Mouse (Mus musculus) MEL (cell line): ENCODE measurements around the gene Ccl4. TPM values are rescaled to one million over a fixed set of nuclear protein-coding genes. Genes with fewer than 3 reads are reported as not detected.
A peak's percentile ranks its signal among the peaks of the same experiment; 100 is the strongest.

ENCODE experiments used
- DNase-seq: peaks from one replicate; pipeline ENCODE4 v3.0.0; 2011; ENCODE audit warnings: low read depth, low spot score
- H3K27ac ChIP-seq: 2 replicates; pipeline ENCODE4 v1.5.1; 2012; ENCODE audit warnings: low read depth, mild to moderate bottlenecking, control low read depth, low read length, moderate library complexity; ENCODE audit not compliant: control insufficient read depth
- H3K27me3 ChIP-seq, 2 experiments: fragments of 150-350 bp in 1 of 2; sonication (generic) in 1 of 2; 2 replicates each; pipeline ENCODE4 v1.6.1; 2012; ENCODE audit warnings: low read length in 2 of 2, mild to moderate bottlenecking in 2 of 2, improper control_type of control experiment in 1 of 2, moderate library complexity in 1 of 2; ENCODE audit not compliant: insufficient read depth in 2 of 2, control insufficient read depth in 1 of 2
- H3K36me3 ChIP-seq, 2 experiments: 2 replicates each; pipeline ENCODE4 v1.6.1; 2012 to 2014; ENCODE audit warnings: low read length in 2 of 2, improper control_type of control experiment in 1 of 2, inconsistent platforms in 1 of 2, mild to moderate bottlenecking in 1 of 2; ENCODE audit not compliant: insufficient read depth in 2 of 2, control insufficient read depth in 1 of 2
- H3K4me1 ChIP-seq, 2 experiments: fragments of 150-350 bp in 1 of 2; sonication (generic) in 1 of 2; 2 replicates each; pipeline ENCODE4 v1.6.1; 2012; ENCODE audit warnings: low read length in 2 of 2, improper control_type of control experiment in 1 of 2, mild to moderate bottlenecking in 1 of 2; ENCODE audit not compliant: insufficient read depth in 2 of 2, control insufficient read depth in 1 of 2
- H3K4me3 ChIP-seq, 2 experiments: fragments of 150-350 bp in 1 of 2; sonication (generic) in 1 of 2; 2 replicates each; pipeline ENCODE4 v1.5.1; 2012; ENCODE audit warnings: low read depth in 2 of 2, low read length in 2 of 2, mild to moderate bottlenecking in 2 of 2, moderate library complexity in 2 of 2, control low read depth in 1 of 2, improper control_type of control experiment in 1 of 2; ENCODE audit not compliant: control insufficient read depth in 1 of 2, insufficient read depth in 1 of 2
- H3K79me2 ChIP-seq: 2 replicates; pipeline ENCODE4 v1.6.1; 2012; ENCODE audit warnings: mild to moderate bottlenecking, low read length, moderate library complexity; ENCODE audit not compliant: control insufficient read depth, poor library complexity, insufficient read depth
- H3K9ac ChIP-seq: 2 replicates; pipeline ENCODE4 v1.6.1; 2012; ENCODE audit warnings: low read depth, mild to moderate bottlenecking, control low read depth, low read length, moderate library complexity; ENCODE audit not compliant: control insufficient read depth, poor library complexity, severe bottlenecking
- H3K9me3 ChIP-seq: fragments of 150-350 bp; sonication (generic); replicated peaks from 2 replicates; pipeline ENCODE4 v1.6.1; 2012; ENCODE audit warnings: mild to moderate bottlenecking, low read length, improper control_type of control experiment, moderate library complexity; ENCODE audit not compliant: insufficient read depth
- BHLHE40 ChIP-seq: IDR thresholded peaks from 2 replicates; pipeline ENCODE4 v1.6.1; 2012; ENCODE audit warnings: low read depth, mild to moderate bottlenecking, inconsistent platforms, low read length, improper control_type of control experiment, borderline replicate concordance
- CHD1 ChIP-seq: IDR thresholded peaks from 2 replicates; pipeline ENCODE4 v1.6.1; 2012; ENCODE audit warnings: low read depth, mild to moderate bottlenecking, inconsistent platforms, low read length, improper control_type of control experiment
- CHD2 ChIP-seq: IDR thresholded peaks from 2 replicates; pipeline ENCODE4 v1.6.1; 2011; ENCODE audit warnings: low read length, improper control_type of control experiment
- CTCF ChIP-seq, 3 experiments: IDR thresholded peaks in 2 of 3; conservative IDR thresholded peaks in 1 of 3; 2 replicates each; pipeline ENCODE4 v1.5.1; 2011 to 2012; ENCODE audit warnings: low read length in 3 of 3, low read depth in 2 of 3, mild to moderate bottlenecking in 2 of 3, improper control_type of control experiment in 1 of 3, inconsistent platforms in 1 of 3, mixed read lengths in 1 of 3, moderate library complexity in 1 of 3; ENCODE audit not compliant: control insufficient read depth in 1 of 3, insufficient read depth in 1 of 3, poor library complexity in 1 of 3, severe bottlenecking in 1 of 3
- ELF1 ChIP-seq: IDR thresholded peaks from 2 replicates; pipeline ENCODE4 v1.6.1; 2014; ENCODE audit warnings: low read depth, mild to moderate bottlenecking, inconsistent platforms, low read length, improper control_type of control experiment, moderate library complexity
- EP300 ChIP-seq, 2 experiments: IDR thresholded peaks; 2 replicates each; pipeline ENCODE4 v1.6.1; 2011; ENCODE audit warnings: improper control_type of control experiment in 2 of 2, low read length in 2 of 2, low read depth in 1 of 2, mild to moderate bottlenecking in 1 of 2
- ETS1 ChIP-seq: IDR thresholded peaks from 2 replicates; pipeline ENCODE4 v1.6.1; 2012; ENCODE audit warnings: low read depth, mild to moderate bottlenecking, inconsistent platforms, low read length, improper control_type of control experiment, moderate library complexity
- GABPA ChIP-seq: IDR thresholded peaks from 2 replicates; pipeline ENCODE4 v1.6.1; 2012; ENCODE audit warnings: low read depth, mild to moderate bottlenecking, inconsistent platforms, low read length, improper control_type of control experiment, moderate library complexity
- GATA1 ChIP-seq: IDR thresholded peaks from 2 replicates; pipeline ENCODE4 v1.6.1; 2011; ENCODE audit warnings: low read depth, low read length, improper control_type of control experiment
- HCFC1 ChIP-seq: IDR thresholded peaks from 2 replicates; pipeline ENCODE4 v1.6.1; 2012; ENCODE audit warnings: low read depth, mild to moderate bottlenecking, inconsistent platforms, low read length, improper control_type of control experiment, moderate library complexity
- KAT2A ChIP-seq: conservative IDR thresholded peaks from 2 replicates; pipeline ENCODE4 v1.6.1; 2012; ENCODE audit warnings: low read depth, low read length, improper control_type of control experiment, inconsistent platforms
- MEF2A ChIP-seq: IDR thresholded peaks from 2 replicates; pipeline ENCODE4 v1.6.1; 2014; ENCODE audit warnings: low read depth, mild to moderate bottlenecking, inconsistent platforms, low read length, improper control_type of control experiment; ENCODE audit not compliant: poor library complexity, insufficient replicate concordance, severe bottlenecking; ENCODE audit errors: extremely low read depth
- MYC ChIP-seq: IDR thresholded peaks from 2 replicates; pipeline ENCODE4 v1.6.1; 2011; ENCODE audit warnings: low read depth, mild to moderate bottlenecking, low read length, improper control_type of control experiment, moderate library complexity
- NELFE ChIP-seq: IDR thresholded peaks from 2 replicates; pipeline ENCODE4 v1.6.1; 2011; ENCODE audit warnings: low read depth, low read length, improper control_type of control experiment
- POLR2A ChIP-seq, 2 experiments: IDR thresholded peaks; 2 replicates each; pipeline ENCODE4 v1.6.1; 2011 to 2012; ENCODE audit warnings: low read length in 2 of 2, mild to moderate bottlenecking in 2 of 2, control low read depth in 1 of 2, improper control_type of control experiment in 1 of 2, low read depth in 1 of 2, moderate library complexity in 1 of 2; ENCODE audit not compliant: control insufficient read depth in 1 of 2, insufficient read depth in 1 of 2, poor library complexity in 1 of 2
- POLR2AphosphoS5 ChIP-seq: IDR thresholded peaks from 2 replicates; pipeline ENCODE4 v1.6.1; 2012; ENCODE audit warnings: low read depth, borderline replicate concordance, mild to moderate bottlenecking, inconsistent platforms, low read length, moderate library complexity, mixed read lengths
- RCOR1 ChIP-seq: IDR thresholded peaks from 2 replicates; pipeline ENCODE4 v1.6.1; 2012; ENCODE audit warnings: low read depth, mild to moderate bottlenecking, inconsistent platforms, low read length, improper control_type of control experiment
- SMC3 ChIP-seq: IDR thresholded peaks from 2 replicates; pipeline ENCODE4 v1.6.1; 2011; ENCODE audit warnings: low read depth, low read length, improper control_type of control experiment
- TBP ChIP-seq: IDR thresholded peaks from 2 replicates; pipeline ENCODE4 v1.8.0; 2011; ENCODE audit warnings: low read depth, low read length, improper control_type of control experiment
- UBTF ChIP-seq: IDR thresholded peaks from 2 replicates; pipeline ENCODE4 v1.6.1; 2012; ENCODE audit warnings: low read depth, mild to moderate bottlenecking, inconsistent platforms, low read length, improper control_type of control experiment, moderate library complexity, borderline replicate concordance; ENCODE audit not compliant: insufficient read depth
- USF2 ChIP-seq, 2 experiments: IDR thresholded peaks; 2 replicates each; pipeline ENCODE4 v1.6.1; 2011 to 2012; ENCODE audit warnings: improper control_type of control experiment in 2 of 2, low read length in 2 of 2, borderline replicate concordance in 1 of 2, inconsistent platforms in 1 of 2, low read depth in 1 of 2, mild to moderate bottlenecking in 1 of 2; ENCODE audit not compliant: insufficient read depth in 1 of 2
- ZKSCAN1 ChIP-seq: IDR thresholded peaks from 2 replicates; pipeline ENCODE4 v1.6.1; 2012; ENCODE audit warnings: low read depth, mild to moderate bottlenecking, inconsistent platforms, low read length, improper control_type of control experiment, moderate library complexity
- ZMIZ1 ChIP-seq: IDR thresholded peaks from 2 replicates; pipeline ENCODE4 v1.6.1; 2012; ENCODE audit warnings: low read depth, mild to moderate bottlenecking, inconsistent platforms, low read length, improper control_type of control experiment, moderate library complexity
- polyA plus RNA-seq, 2 experiments: library from polyadenylated mRNA; stranded (reverse) in 1 of 2; unstranded in 1 of 2; fragments of >175 nt in 1 of 2; fragments of >200 nt in 1 of 2; gene quantifications; 2 replicates each; pipeline versions ENCODE4 v1.2.1 to v1.2.4; 2012; ENCODE audit warnings: low replicate concordance in 2 of 2, low read depth in 1 of 2; ENCODE audit not compliant: insufficient read length in 2 of 2, insufficient read depth in 1 of 2, missing spikeins in 1 of 2
- total RNA-seq: library from RNA; depleted of rRNA; stranded (reverse); fragments of 300-350 nt; gene quantifications from 2 replicates; pipeline ENCODE4 v1.2.3, GENCODE M21; 2012

Ccl4 gene
- total and polyA plus RNA-seq, 3 experiments: not detected

DNA sequence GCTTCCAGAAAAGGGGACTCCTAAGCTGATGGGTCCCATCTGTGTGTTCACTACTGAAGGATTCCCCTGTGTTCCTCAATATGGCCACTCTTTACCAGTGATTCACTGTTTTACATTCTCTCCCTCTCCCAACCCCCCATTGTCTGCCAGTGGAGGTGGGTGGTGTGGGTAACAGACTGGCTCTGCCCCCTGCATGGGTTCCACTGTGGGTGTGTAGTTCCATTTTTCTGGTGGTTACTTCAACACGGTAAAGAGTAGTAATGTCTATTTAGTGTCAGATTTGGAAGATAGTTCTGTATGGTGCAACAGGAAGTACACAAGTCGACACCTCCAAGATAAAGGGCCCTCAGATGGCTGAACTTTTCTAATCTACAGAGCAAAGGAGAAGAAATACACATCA lies 21.2 kb upstream of the Ccl4 start:
- H3K4me3 ChIP-seq: peak overlapping the region in 1 of 2 experiments; percentile 34; a peak in 1 of 4 replicates
- peaks cover 4 to 6% of the 10 kb centered on the region in 2 experiments for H3K27me3 ChIP-seq
- H3K79me2 ChIP-seq: no peaks in the 10 kb centered on the region
- H3K4me1 ChIP-seq: peaks cover 4 to 9% of the 10 kb centered on the region in 2 experiments; a peak in 3 of 4 replicates
- no peak overlapping the region for H3K27ac ChIP-seq
- peaks cover 0 to 12% of the 10 kb centered on the region in 2 experiments; a peak in 2 of 4 replicates for H3K36me3 ChIP-seq
- no peak for TF ChIP-seq KAT2A
- no peak for TF ChIP-seq CHD1
- TF ChIP-seq MEF2A: no peak
- TF ChIP-seq USF2 (IDR thresholded peaks at IDR 0.05; ENCODE audit: borderline replicate concordance in 1 of 2, insufficient read depth in 1 of 2, low read depth in 1 of 2, low read length in 2 of 2): no peak
- no peak for TF ChIP-seq UBTF
- TF ChIP-seq BHLHE40: no peak
- peak; percentile 60 for TF ChIP-seq GATA1
- TF ChIP-seq TBP: no peak
- TF ChIP-seq ETS1: 0 out of 2 replicates have a peak, but pooled peaks have one; percentile 29
- TF ChIP-seq NELFE: no peak
- peak; percentile 10 to 47; a peak in 2 of 4 replicates for TF ChIP-seq EP300 (IDR thresholded peaks at IDR 0.05; ENCODE audit: low read depth in 1 of 2, low read length in 2 of 2)
- TF ChIP-seq, all 39 proteins: peak for 3
- Histone ChIP-seq H3K9ac (no peak overlapping the region), H3K9me3 (no peaks in the 10 kb centered on the region)
- DNase-seq: peak; percentile 39

DNA sequence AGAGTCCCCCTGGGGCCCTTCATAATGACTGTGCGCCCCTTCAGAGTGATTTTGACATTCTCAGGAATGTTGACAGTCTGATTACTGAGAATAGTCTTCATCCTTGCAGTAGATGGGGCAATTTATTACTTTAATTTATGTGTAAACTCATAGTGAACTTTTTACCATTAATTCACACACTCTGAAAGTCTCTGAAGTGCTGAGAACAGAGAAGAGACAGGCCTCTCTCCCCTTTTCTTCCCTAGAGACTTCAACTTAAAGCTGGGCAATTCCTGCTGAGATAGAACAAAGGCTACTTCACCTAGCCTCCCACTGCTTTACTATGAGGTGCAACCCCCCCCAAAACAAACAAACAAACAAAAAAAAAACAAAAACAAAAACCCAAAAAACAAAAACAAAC lies 16.9 kb upstream of the Ccl4 start, which contains the start of gene Rpl9-ps1:
Rpl9-ps1 (minus strand) TSS at position 101 of the 400 bp plus-strand sequence.
- no peak for DNase-seq
- Histone ChIP-seq H3K4me3 (no peak within 1 kb of the TSS), H3K27ac (no peak within 1 kb of the TSS)
- TF ChIP-seq RCOR1: no peak
- no peak for TF ChIP-seq CHD2
- no peak for TF ChIP-seq ZKSCAN1
- TF ChIP-seq MYC: no peak
- no peak for TF ChIP-seq KAT2A
- TF ChIP-seq ZMIZ1: no peak
- TF ChIP-seq POLR2AphosphoS5: no peak
- TF ChIP-seq HCFC1: no peak
- no peak for TF ChIP-seq GATA1
- TF ChIP-seq GABPA: no peak
- no peak for TF ChIP-seq CTCF (IDR thresholded peaks at IDR 0.05 in 2 of 3, conservative IDR thresholded peaks at IDR 0.05 in 1 of 3; ENCODE audit: control insufficient read depth in 1 of 3, insufficient read depth in 1 of 3, low read depth in 2 of 3, low read length in 3 of 3, poor library complexity in 1 of 3, severe bottlenecking in 1 of 3)
- no peak for TF ChIP-seq POLR2A (IDR thresholded peaks at IDR 0.05; ENCODE audit: control insufficient read depth in 1 of 2, insufficient read depth in 1 of 2, low read depth in 1 of 2, low read length in 2 of 2, poor library complexity in 1 of 2)
- TF ChIP-seq SMC3: no peak
- no peak for TF ChIP-seq ELF1
- TF ChIP-seq, all 39 proteins: peak for 0
- H3K27me3 ChIP-seq: peaks cover 7 to 12% of the 10 kb centered on the region in 2 experiments
- peaks cover 4 to 9% of the 10 kb centered on the region in 2 experiments; a peak in 2 of 4 replicates for H3K4me1 ChIP-seq
- H3K9me3 ChIP-seq: no peaks in the 10 kb centered on the region
- H3K79me2 ChIP-seq: no peaks in the 10 kb centered on the region
- H3K36me3 ChIP-seq: peaks cover 0 to 11% of the 10 kb centered on the region in 2 experiments; a peak in 2 of 4 replicates
- no peak within 1 kb of the TSS for H3K9ac ChIP-seq
